Mouse (Mus musculus): ENCODE measurements around the gene Wdr20.

GRCm38 (mm10) chr12:110757161-110757560, 19.4 kb downstream of the Wdr20 start:
- TF ChIP-seq CTCF (IDR thresholded peaks at IDR 0.05; ENCODE audit: control insufficient read depth, insufficient read depth, insufficient read length): no peak
- no peak for TF ChIP-seq USF1 (IDR thresholded peaks at IDR 0.05; ENCODE audit: low read depth)
- no peak for TF ChIP-seq MAX (IDR thresholded peaks at IDR 0.05)
- no peak for TF ChIP-seq CEBPB (IDR thresholded peaks at IDR 0.05; ENCODE audit: low read depth)

Data from C2C12 (cell line).